Mouse (Mus musculus): ENCODE results near the gene Il9. TPM values are rescaled to one million over a fixed set of nuclear protein-coding genes. Genes with fewer than 3 reads are reported as not detected.
A peak's percentile ranks its signal among the peaks of the same experiment; 100 is the strongest.

The Il9 gene
- polyA plus RNA-seq, 1 experiment from 2014 or later, result not detected

DNA sequence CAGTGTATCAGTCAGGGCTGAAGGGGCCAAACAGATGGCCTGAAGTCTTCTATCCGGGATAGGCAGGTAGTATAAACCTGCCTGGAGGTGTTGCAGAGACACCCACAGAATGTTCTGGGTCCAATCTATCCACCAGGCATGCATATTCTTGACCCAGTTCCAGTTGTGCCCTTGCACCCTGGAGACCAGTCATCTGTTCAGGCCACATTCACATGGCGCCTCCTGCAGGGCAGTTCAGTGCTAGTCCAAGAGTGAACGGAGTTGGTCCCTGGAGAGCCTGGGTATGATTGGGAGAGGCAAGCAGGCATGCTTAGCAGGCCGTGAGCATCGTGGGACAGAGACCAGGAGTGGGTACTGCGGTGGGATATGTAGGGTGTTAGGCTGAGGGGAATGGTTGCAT lies 4.0 kb downstream of the Il9 start:
- H3K9ac ChIP-seq (ENCODE audit: low read length), result no peak overlapping the region
- ATAC-seq (no peak), DNase-seq (ENCODE audit: low spot score) (no peak)
- H3K36me3 ChIP-seq (ENCODE audit: control insufficient read depth, insufficient read depth, low read length), result no peaks in the 10 kb centered on the region
- no peaks in the 10 kb centered on the region for H3K9me3 ChIP-seq (replicated peaks; ENCODE audit: control insufficient read depth, low read length)
- no peak overlapping the region for H3K27ac ChIP-seq (ENCODE audit: low read depth, low read length)
- 86% methylated on average over 6 of the region's 6 CpGs for WGBS
- no peaks in the 10 kb centered on the region for H3K27me3 ChIP-seq (replicated peaks; ENCODE audit: control insufficient read depth, insufficient read depth, low read length)
- no peak overlapping the region for H3K4me2 ChIP-seq (ENCODE audit: low read length)
- H3K4me1 ChIP-seq (ENCODE audit: control insufficient read depth, insufficient read depth, low read length), result no peaks in the 10 kb centered on the region
- H3K4me3 ChIP-seq (ENCODE audit: low read depth, low read length), result no peak overlapping the region

DNA sequence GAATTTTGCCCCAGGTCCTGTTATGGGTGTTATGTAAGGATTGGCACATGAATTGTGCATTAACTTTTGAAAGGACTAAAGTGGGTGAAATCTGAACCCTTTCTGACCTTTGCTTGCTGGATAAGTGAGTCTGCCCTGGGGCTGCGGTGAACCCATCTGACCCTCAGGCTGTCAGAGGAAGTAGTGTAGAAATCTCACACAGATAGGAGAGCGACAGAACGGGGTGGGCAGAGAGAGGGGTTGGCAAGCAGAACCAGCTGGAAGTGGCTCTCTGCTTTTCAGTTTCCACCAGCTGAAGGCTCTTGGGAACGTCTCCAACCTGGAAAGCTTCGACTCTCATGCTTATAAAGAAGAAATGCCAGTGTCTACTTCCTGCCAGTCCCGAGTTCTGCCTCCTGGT lies 4.8 kb downstream of the Il9 start:
- no peak overlapping the region for H3K27ac ChIP-seq (ENCODE audit: low read depth, low read length)
- no peaks in the 10 kb centered on the region for H3K36me3 ChIP-seq (ENCODE audit: control insufficient read depth, insufficient read depth, low read length)
- ATAC-seq (no peak; the same call in 1 of the 2 replicates), DNase-seq (ENCODE audit: low spot score) (peak; percentile 78)
- H3K4me1 ChIP-seq (ENCODE audit: control insufficient read depth, insufficient read depth, low read length), result no peaks in the 10 kb centered on the region
- no peaks in the 10 kb centered on the region for H3K9me3 ChIP-seq (replicated peaks; ENCODE audit: control insufficient read depth, low read length)
- no peak overlapping the region for H3K4me2 ChIP-seq (ENCODE audit: low read length)
- no peak overlapping the region for H3K9ac ChIP-seq (ENCODE audit: low read length)
- 63% methylated on average over 6 of the region's 6 CpGs for WGBS
- no peak overlapping the region for H3K4me3 ChIP-seq (ENCODE audit: low read depth, low read length)
- H3K27me3 ChIP-seq (replicated peaks; ENCODE audit: control insufficient read depth, insufficient read depth, low read length), result no peaks in the 10 kb centered on the region

DNA sequence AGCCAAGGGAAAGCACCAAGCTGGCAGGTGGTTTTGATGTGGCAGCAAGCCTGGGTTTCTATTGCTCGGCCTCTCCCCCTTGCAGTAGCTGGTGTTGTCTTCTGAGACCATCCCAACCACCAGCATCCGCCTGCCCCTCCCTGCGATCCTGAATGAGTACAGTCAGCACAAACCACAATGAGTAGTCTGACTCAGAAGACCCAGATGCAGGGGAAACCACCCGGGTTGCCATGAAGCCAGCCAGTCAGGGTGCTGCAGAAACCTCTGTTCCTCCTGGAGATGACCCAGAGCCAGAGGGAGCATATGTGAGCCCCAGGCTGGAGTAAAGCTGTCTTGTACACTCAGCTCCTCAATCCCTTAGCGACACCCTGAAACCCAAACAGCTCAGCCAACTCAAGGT lies 5.3 kb downstream of the Il9 start:
- Histone ChIP-seq H3K36me3 (ENCODE audit: control insufficient read depth, insufficient read depth, low read length) (no peaks in the 10 kb centered on the region), H3K4me1 (ENCODE audit: control insufficient read depth, insufficient read depth, low read length) (no peaks in the 10 kb centered on the region), H3K4me3 (ENCODE audit: low read depth, low read length) (no peak overlapping the region), H3K9me3 (replicated peaks; ENCODE audit: control insufficient read depth, low read length) (no peaks in the 10 kb centered on the region), H3K9ac (ENCODE audit: low read length) (no peak overlapping the region), H3K27ac (ENCODE audit: low read depth, low read length) (no peak overlapping the region), H3K27me3 (replicated peaks; ENCODE audit: control insufficient read depth, insufficient read depth, low read length) (no peaks in the 10 kb centered on the region), H3K4me2 (ENCODE audit: low read length) (no peak overlapping the region)
- 88% methylated on average over 5 of the region's 5 CpGs for WGBS
- no peak for DNase-seq (ENCODE audit: low spot score)
- ATAC-seq, result no peak

DNA sequence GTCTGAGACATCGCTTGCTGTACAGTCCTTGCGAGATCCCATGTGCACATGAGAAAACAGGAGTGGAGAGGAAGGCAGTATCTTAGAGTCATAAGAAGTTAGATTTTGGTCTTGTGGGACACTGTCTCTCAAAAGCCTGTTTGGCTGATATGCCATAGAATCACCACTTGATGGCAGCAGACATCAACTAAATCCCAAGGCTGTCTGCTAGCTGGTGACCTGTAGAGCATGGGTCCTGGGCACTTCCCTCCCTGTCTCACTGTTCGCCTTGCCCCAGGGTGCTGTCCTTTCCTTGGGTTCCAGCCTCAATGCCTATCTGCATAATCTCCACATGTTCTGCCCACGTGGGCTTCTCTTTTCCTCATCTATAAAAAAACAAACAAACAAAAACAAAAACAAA lies 6.7 kb downstream of the Il9 start:
- H3K27me3 ChIP-seq (replicated peaks; ENCODE audit: control insufficient read depth, insufficient read depth, low read length), result no peaks in the 10 kb centered on the region
- WGBS, result 29% methylated on average over 4 of the region's 4 CpGs
- DNase-seq (ENCODE audit: low spot score) (peak; percentile 81), ATAC-seq (0 out of 2 replicates have a peak, but pooled peaks have one; percentile 46)
- no peaks in the 10 kb centered on the region for H3K4me1 ChIP-seq (ENCODE audit: control insufficient read depth, insufficient read depth, low read length)
- H3K36me3 ChIP-seq (ENCODE audit: control insufficient read depth, insufficient read depth, low read length), result no peaks in the 10 kb centered on the region
- no peak overlapping the region for H3K9ac ChIP-seq (ENCODE audit: low read length)
- H3K27ac ChIP-seq (ENCODE audit: low read depth, low read length), result no peak overlapping the region
- H3K4me3 ChIP-seq (ENCODE audit: low read depth, low read length), result no peak overlapping the region
- H3K4me2 ChIP-seq (ENCODE audit: low read length), result no peak overlapping the region
- no peaks in the 10 kb centered on the region for H3K9me3 ChIP-seq (replicated peaks; ENCODE audit: control insufficient read depth, low read length)

DNA sequence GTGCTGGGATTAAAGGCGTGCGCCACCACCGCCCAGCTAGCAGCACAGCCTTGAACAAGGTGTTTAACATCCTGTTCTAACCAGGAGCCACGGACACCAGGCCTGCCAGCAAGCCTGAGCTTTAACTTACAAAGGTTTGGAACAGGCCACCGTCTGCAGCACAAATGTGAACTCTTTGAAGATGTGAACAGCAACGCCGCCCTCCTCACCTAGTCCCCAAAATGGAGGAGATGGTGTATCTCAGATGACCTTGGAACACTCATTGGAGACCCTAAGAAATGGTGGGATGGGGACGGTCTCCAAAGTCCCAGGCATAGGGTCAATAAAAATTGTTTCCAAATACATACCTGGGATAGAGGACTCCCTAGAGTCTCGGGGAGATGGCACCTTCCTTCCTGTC lies 9.4 kb downstream of the Il9 start:
- ATAC-seq (no peak), DNase-seq (ENCODE audit: low spot score) (no peak)
- 92% methylated on average over 9 of the region's 9 CpGs for WGBS
- Histone ChIP-seq H3K27ac (ENCODE audit: low read depth, low read length) (no peak overlapping the region), H3K9ac (ENCODE audit: low read length) (no peak overlapping the region), H3K9me3 (replicated peaks; ENCODE audit: control insufficient read depth, low read length) (no peaks in the 10 kb centered on the region), H3K27me3 (replicated peaks; ENCODE audit: control insufficient read depth, insufficient read depth, low read length) (no peaks in the 10 kb centered on the region), H3K4me1 (ENCODE audit: control insufficient read depth, insufficient read depth, low read length) (no peaks in the 10 kb centered on the region), H3K4me2 (ENCODE audit: low read length) (no peak overlapping the region), H3K36me3 (ENCODE audit: control insufficient read depth, insufficient read depth, low read length) (no peaks in the 10 kb centered on the region), H3K4me3 (ENCODE audit: low read depth, low read length) (no peak overlapping the region)

DNA sequence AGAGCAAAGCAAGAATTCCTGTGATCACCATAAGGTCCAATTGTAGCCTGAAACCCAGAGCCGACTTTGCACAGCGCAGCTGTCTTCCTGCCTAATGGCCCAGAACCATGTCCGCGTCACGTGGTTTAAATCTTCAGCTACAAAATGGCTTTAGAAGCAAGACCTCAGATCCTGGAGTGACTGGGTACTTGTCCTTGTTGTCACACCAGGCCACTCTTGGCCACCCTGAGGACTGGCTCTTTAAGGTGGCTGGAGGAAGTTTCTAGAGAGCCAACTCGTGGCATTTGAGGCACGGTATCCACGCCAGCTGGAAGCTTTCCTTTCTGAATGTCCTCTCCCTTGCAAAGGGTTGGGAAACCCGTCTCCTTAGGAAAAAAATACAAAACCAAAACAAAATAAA lies 10.1 kb downstream of the Il9 start:
- Histone ChIP-seq H3K9ac (ENCODE audit: low read length) (no peak overlapping the region), H3K4me2 (ENCODE audit: low read length) (no peak overlapping the region), H3K4me3 (ENCODE audit: low read depth, low read length) (no peak overlapping the region), H3K27me3 (replicated peaks; ENCODE audit: control insufficient read depth, insufficient read depth, low read length) (no peaks in the 10 kb centered on the region), H3K4me1 (ENCODE audit: control insufficient read depth, insufficient read depth, low read length) (no peaks in the 10 kb centered on the region), H3K9me3 (replicated peaks; ENCODE audit: control insufficient read depth, low read length) (no peaks in the 10 kb centered on the region), H3K27ac (ENCODE audit: low read depth, low read length) (no peak overlapping the region), H3K36me3 (ENCODE audit: control insufficient read depth, insufficient read depth, low read length) (no peaks in the 10 kb centered on the region)
- no peak for ATAC-seq
- WGBS, result 79% methylated on average over 9 of the region's 9 CpGs
- DNase-seq (ENCODE audit: low spot score), result no peak

DNA sequence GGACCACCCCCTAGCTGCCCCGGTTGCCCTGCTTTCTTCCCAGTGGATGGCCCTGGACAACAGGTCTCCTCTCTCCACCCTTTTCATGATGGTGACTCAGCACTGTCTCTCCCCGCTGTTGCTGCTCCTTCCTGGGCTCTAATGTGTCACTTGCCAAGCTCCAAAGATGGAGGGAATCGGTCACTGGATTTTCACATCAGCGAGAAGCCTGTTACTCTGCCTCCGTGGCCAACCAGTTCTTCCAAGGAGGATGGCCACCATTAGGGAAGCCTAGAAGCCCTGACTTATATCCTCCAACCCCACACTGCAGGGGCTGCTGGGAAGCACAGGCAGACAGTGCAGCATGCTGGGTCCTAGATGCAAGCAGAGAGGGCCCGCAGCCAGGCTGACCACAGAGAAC lies 10.8 kb downstream of the Il9 start:
- 87% methylated on average over 6 of the region's 6 CpGs for WGBS
- Histone ChIP-seq H3K36me3 (ENCODE audit: control insufficient read depth, insufficient read depth, low read length) (no peaks in the 10 kb centered on the region), H3K4me3 (ENCODE audit: low read depth, low read length) (no peak overlapping the region), H3K9ac (ENCODE audit: low read length) (no peak overlapping the region), H3K9me3 (replicated peaks; ENCODE audit: control insufficient read depth, low read length) (no peaks in the 10 kb centered on the region), H3K27ac (ENCODE audit: low read depth, low read length) (no peak overlapping the region), H3K4me1 (ENCODE audit: control insufficient read depth, insufficient read depth, low read length) (no peaks in the 10 kb centered on the region), H3K4me2 (ENCODE audit: low read length) (no peak overlapping the region), H3K27me3 (replicated peaks; ENCODE audit: control insufficient read depth, insufficient read depth, low read length) (no peaks in the 10 kb centered on the region)
- DNase-seq (ENCODE audit: low spot score) (no peak), ATAC-seq (no peak)

DNA sequence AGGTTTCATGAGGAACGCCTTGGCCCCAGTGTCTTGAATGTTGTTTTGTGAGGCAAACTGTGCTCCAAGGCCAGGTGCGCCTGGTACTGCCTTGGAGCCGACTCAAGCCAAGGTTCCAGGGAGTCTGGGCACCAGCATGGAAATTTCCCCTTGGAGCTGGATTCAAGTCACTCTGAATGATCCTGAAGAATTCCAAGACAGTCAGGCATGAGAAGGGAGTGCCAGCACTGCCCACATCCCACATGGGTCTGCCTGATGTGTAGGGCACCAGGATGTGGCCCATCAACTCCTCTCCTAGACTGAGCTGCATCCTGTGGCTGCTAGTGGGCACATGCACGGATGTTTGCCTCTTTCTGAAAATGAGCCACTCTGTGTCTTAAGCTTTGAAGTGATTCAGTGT lies 13.5 kb downstream of the Il9 start:
- no peak overlapping the region for H3K9ac ChIP-seq (ENCODE audit: low read length)
- WGBS, result 96% methylated on average over 4 of the region's 4 CpGs
- no peaks in the 10 kb centered on the region for H3K9me3 ChIP-seq (replicated peaks; ENCODE audit: control insufficient read depth, low read length)
- H3K36me3 ChIP-seq (ENCODE audit: control insufficient read depth, insufficient read depth, low read length), result no peaks in the 10 kb centered on the region
- H3K27ac ChIP-seq (ENCODE audit: low read depth, low read length), result no peak overlapping the region
- no peaks in the 10 kb centered on the region for H3K4me1 ChIP-seq (ENCODE audit: control insufficient read depth, insufficient read depth, low read length)
- no peak overlapping the region for H3K4me2 ChIP-seq (ENCODE audit: low read length)
- DNase-seq (ENCODE audit: low spot score) (no peak), ATAC-seq (no peak)
- no peak overlapping the region for H3K4me3 ChIP-seq (ENCODE audit: low read depth, low read length)
- no peaks in the 10 kb centered on the region for H3K27me3 ChIP-seq (replicated peaks; ENCODE audit: control insufficient read depth, insufficient read depth, low read length)

DNA sequence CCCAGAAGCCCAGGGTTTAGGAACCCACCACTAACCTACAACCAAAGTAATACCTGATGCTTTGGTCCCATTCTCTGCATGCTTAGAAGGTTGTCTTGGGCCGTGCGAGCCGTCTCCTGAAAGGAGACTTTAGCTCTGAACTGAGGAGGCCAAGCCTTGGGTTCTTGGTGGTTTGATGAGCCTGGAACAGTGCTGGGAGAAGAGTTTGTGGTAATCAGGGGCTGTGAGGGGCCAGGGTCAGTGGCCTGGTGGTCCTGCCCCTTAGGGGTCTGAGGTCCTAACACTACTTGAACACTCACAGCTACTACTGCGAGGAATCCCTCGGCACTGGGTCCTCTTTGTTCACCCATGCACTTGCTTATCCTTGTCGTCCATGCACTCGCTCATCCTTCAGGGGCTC lies 14.3 kb downstream of the Il9 start:
- H3K27me3 ChIP-seq (replicated peaks; ENCODE audit: control insufficient read depth, insufficient read depth, low read length), result no peaks in the 10 kb centered on the region
- no peak overlapping the region for H3K4me3 ChIP-seq (ENCODE audit: low read depth, low read length)
- H3K4me1 ChIP-seq (ENCODE audit: control insufficient read depth, insufficient read depth, low read length), result no peaks in the 10 kb centered on the region
- no peaks in the 10 kb centered on the region for H3K36me3 ChIP-seq (ENCODE audit: control insufficient read depth, insufficient read depth, low read length)
- H3K27ac ChIP-seq (ENCODE audit: low read depth, low read length), result no peak overlapping the region
- DNase-seq (ENCODE audit: low spot score), result no peak
- no peaks in the 10 kb centered on the region for H3K9me3 ChIP-seq (replicated peaks; ENCODE audit: control insufficient read depth, low read length)
- ATAC-seq, result no peak
- no peak overlapping the region for H3K9ac ChIP-seq (ENCODE audit: low read length)
- no peak overlapping the region for H3K4me2 ChIP-seq (ENCODE audit: low read length)
- 95% methylated on average over 7 of the region's 7 CpGs for WGBS

DNA sequence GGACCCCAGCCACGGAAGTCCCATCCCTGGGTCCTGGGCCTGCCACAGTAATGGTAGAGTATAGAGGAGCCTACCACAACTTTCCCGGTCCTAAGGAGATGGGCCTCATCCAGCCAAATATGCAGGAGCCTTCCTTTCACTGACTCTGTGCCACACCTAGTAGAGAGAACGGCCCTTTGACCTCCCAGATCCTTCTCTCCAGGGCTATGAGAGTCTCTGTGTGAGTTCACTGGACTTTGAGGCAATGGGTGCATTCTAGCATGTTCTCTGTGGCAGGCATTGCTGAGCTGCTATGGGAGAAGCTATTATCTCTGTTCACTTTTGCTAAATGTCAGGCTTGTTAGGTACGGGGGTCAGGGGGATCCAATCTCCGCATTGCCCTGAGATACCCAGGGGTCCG lies 18.3 kb downstream of the Il9 start:
- Histone ChIP-seq H3K4me3 (ENCODE audit: low read depth, low read length) (no peak overlapping the region), H3K4me1 (ENCODE audit: control insufficient read depth, insufficient read depth, low read length) (no peaks in the 10 kb centered on the region), H3K9me3 (replicated peaks; ENCODE audit: control insufficient read depth, low read length) (no peaks in the 10 kb centered on the region), H3K27me3 (replicated peaks; ENCODE audit: control insufficient read depth, insufficient read depth, low read length) (no peaks in the 10 kb centered on the region), H3K36me3 (ENCODE audit: control insufficient read depth, insufficient read depth, low read length) (no peaks in the 10 kb centered on the region), H3K27ac (ENCODE audit: low read depth, low read length) (no peak overlapping the region), H3K9ac (ENCODE audit: low read length) (no peak overlapping the region), H3K4me2 (ENCODE audit: low read length) (no peak overlapping the region)
- DNase-seq (ENCODE audit: low spot score), result no peak
- WGBS, result 82% methylated on average over 6 of the region's 6 CpGs
- no peak for ATAC-seq

All from forebrain, embryonic 14.5 days (tissue).